Mouse (Mus musculus) T-helper 17 cell (primary cell): ENCODE data around the gene Cplane1.

Source experiments
- in situ Hi-C, 2 experiments: fragments of 300-600 bp; cut with MboI, MseI; formaldehyde crosslinking; loops; 1 replicate in 1 of 2; 2 replicates in 1 of 2; pipeline ENCODE4 v1.15.1; 2025; ENCODE audit warnings: high pct_unique_total_duplicates in 2 of 2

Gene Cplane1

GRCm38 (mm10) chr15:8291251-8291650 lies 122.3 kb downstream of the Cplane1 start:
- in situ Hi-C loops, result no loop called here

GRCm38 (mm10) chr15:8294150-8294549 lies 125.2 kb downstream of the Cplane1 start:
- in situ Hi-C loops, result no loop called here

- in situ Hi-C loops, result loop anchor here in 1 of 2 experiments (10.0 kb wide), 1 partner anchor 98 kb away; no protein-coding TSS in a partner anchor
Observed at GRCm38 (mm10) chr15:8302944-8303343, 134.0 kb downstream of the Cplane1 start.

- in situ Hi-C loops, result loop anchor here in 1 of 2 experiments (10.0 kb wide), 1 partner anchor 101 kb away; no protein-coding TSS in a partner anchor
Observed at GRCm38 (mm10) chr15:8305474-8305873, 136.6 kb downstream of the Cplane1 start.

- in situ Hi-C loops, result no loop called here
Observed at GRCm38 (mm10) chr15:8317381-8317780, 148.5 kb downstream of the Cplane1 start.

- in situ Hi-C loops, result no loop called here
Observed at GRCm38 (mm10) chr15:8319191-8319590, 150.3 kb downstream of the Cplane1 start.
